Mouse (Mus musculus) ovary, postnatal 36 days (tissue): ENCODE measurements around the gene Slc38a4.

Experiments
- DNase-seq: peaks from one replicate; pipeline ENCODE4 v3.0.0; 2022; ENCODE audit warnings: low spot score, mixed read lengths

Gene Slc38a4

GRCm38 (mm10) chr15:97015036-97015596 lies 40.6 kb downstream of the Slc38a4 start:
- DNase-seq: no peak

- no peak for DNase-seq
Measured at GRCm38 (mm10) chr15:97011599-97012372, 44.0 kb downstream of the Slc38a4 start.

GRCm38 (mm10) chr15:97009271-97009670 lies 46.5 kb downstream of the Slc38a4 start:
- DNase-seq: no peak

GRCm38 (mm10) chr15:97005631-97006234 lies 50.0 kb downstream of the Slc38a4 start:
- no peak for DNase-seq

GRCm38 (mm10) chr15:97004525-97004867 lies 51.3 kb downstream of the Slc38a4 start:
- no peak for DNase-seq

GRCm38 (mm10) chr15:97003851-97004524 lies 51.8 kb downstream of the Slc38a4 start:
- DNase-seq: no peak

GRCm38 (mm10) chr15:97003186-97003585 lies 52.6 kb downstream of the Slc38a4 start:
- DNase-seq: no peak

GRCm38 (mm10) chr15:97002752-97003151 lies 53.0 kb downstream of the Slc38a4 start:
- DNase-seq: no peak

- no peak for DNase-seq
Measured at GRCm38 (mm10) chr15:97001886-97002285, 53.9 kb downstream of the Slc38a4 start.

GRCm38 (mm10) chr15:97001416-97001815 lies 54.3 kb downstream of the Slc38a4 start:
- no peak for DNase-seq

- no peak for DNase-seq
Measured at GRCm38 (mm10) chr15:97000319-97001251, 55.2 kb downstream of the Slc38a4 start.

GRCm38 (mm10) chr15:96999401-96999800 lies 56.4 kb downstream of the Slc38a4 start:
- DNase-seq: no peak

GRCm38 (mm10) chr15:96985618-96986017 lies 70.1 kb downstream of the Slc38a4 start:
- no peak for DNase-seq

- no peak for DNase-seq
Measured at GRCm38 (mm10) chr15:96983581-96984330, 72.0 kb downstream of the Slc38a4 start.

GRCm38 (mm10) chr15:96975125-96975524 lies 80.6 kb downstream of the Slc38a4 start:
- no peak for DNase-seq

GRCm38 (mm10) chr15:96974131-96974530 lies 81.6 kb downstream of the Slc38a4 start:
- DNase-seq: no peak

GRCm38 (mm10) chr15:96973370-96973769 lies 82.4 kb downstream of the Slc38a4 start:
- no peak for DNase-seq

GRCm38 (mm10) chr15:96972706-96973274 lies 83.0 kb downstream of the Slc38a4 start:
- no peak for DNase-seq

GRCm38 (mm10) chr15:96971906-96972305 lies 83.8 kb downstream of the Slc38a4 start:
- DNase-seq: no peak

GRCm38 (mm10) chr15:96969792-96970191 lies 86.0 kb downstream of the Slc38a4 start:
- DNase-seq: no peak

- no peak for DNase-seq
Measured at GRCm38 (mm10) chr15:96968741-96969140, 87.0 kb downstream of the Slc38a4 start.
